Mouse (Mus musculus) erythroblast, embryonic 14.5 days (primary cell): ENCODE measurements around the gene 6430548M08Rik.

Source experiments
- GATA1 ChIP-seq: IDR thresholded peaks from 2 replicates; pipeline ENCODE4 v1.6.1; 2012; ENCODE audit warnings: low read length, inconsistent platforms, mixed read lengths
- TAL1 ChIP-seq: IDR thresholded peaks from 3 replicates; pipeline ENCODE4 v1.6.1; 2012; ENCODE audit warnings: low read length, inconsistent platforms, mixed read lengths

- TF ChIP-seq GATA1 (no peak), TAL1 (no peak)
Observed at GRCm38 (mm10) chr8:120084783-120085182, 29.2 kb upstream of the 6430548M08Rik start.
